8 mouse cellular contexts compared by ENCODE assay signal in genomic region chr7:31126851-31127724, GRCm38 (mm10). TPM values are rescaled to one million over a fixed set of nuclear protein-coding genes. Genes with fewer than 3 reads are reported as not detected.
A peak's percentile ranks its signal among the peaks of the same experiment; 100 is the strongest.
DNase-seq lines count a peak whose midpoint lies in the region; ATAC-seq lines count a peak whose summit lies in the region.

Scn1b (minus strand) TSS chr7:31127003.

- peaks cover 12% of the 10 kb centered on the region for H3K36me3 ChIP-seq in erythroblast, embryonic 14.5 days (ENCODE audit: control insufficient read depth)
- peaks cover 40% of the 10 kb centered on the region for H3K36me3 ChIP-seq in forebrain, embryonic 15.5 days
- H3K36me3 ChIP-seq in splenic B cell, adult 2 months (ENCODE audit: control insufficient read depth, insufficient read depth, low read length, poor library complexity, severe bottlenecking), result peaks cover 2% of the 10 kb centered on the region; the same call in 1 of the 2 replicates

- H3K27ac ChIP-seq in forebrain, embryonic 15.5 days (replicated peaks), result no peak within 1 kb of the TSS

- H3K9me3 ChIP-seq in erythroblast, embryonic 14.5 days (ENCODE audit: control insufficient read depth, low read length), result no peaks in the 10 kb centered on the region
- H3K9me3 ChIP-seq in forebrain, embryonic 15.5 days, result no peaks in the 10 kb centered on the region

- H3K4me2 ChIP-seq in forebrain, embryonic 15.5 days (replicated peaks), result peak within 1 kb of the TSS; percentile 88

- H3K4me1 ChIP-seq in erythroblast, embryonic 14.5 days (ENCODE audit: control insufficient read depth), result no peaks in the 10 kb centered on the region
- peaks cover 16% of the 10 kb centered on the region for H3K4me1 ChIP-seq in forebrain, embryonic 15.5 days

- peak within 1 kb of the TSS; percentile 57 for H3K9ac ChIP-seq in forebrain, embryonic 15.5 days (replicated peaks)

- peak; percentile 90 for DNase-seq in brain, adult 2 months (ENCODE audit: low read depth, low spot score)
- DNase-seq in heart, postnatal 4 days, result peak; percentile 64
- DNase-seq in left cerebral cortex, adult 8-10 months (ENCODE audit: low spot score in 2 of 2), result peak in 1 of 2 experiments; percentile 77
- peak; percentile 20 for DNase-seq in splenic B cell, adult 2 months (ENCODE audit: low read depth, low spot score)

- peak within 1 kb of the TSS; percentile 39 for H3K4me3 ChIP-seq in erythroblast, embryonic 14.5 days (replicated peaks)
- peak within 1 kb of the TSS; percentile 54 for H3K4me3 ChIP-seq in forebrain, embryonic 15.5 days

- no peak for ATAC-seq in erythroblast, adult 5-6 weeks (replicated peaks; ENCODE audit: low FRiP score, poor library complexity, severe bottlenecking)
- peak; percentile 39 for ATAC-seq in forebrain, embryonic 15.5 days (replicated peaks)
- ATAC-seq in megakaryocyte progenitor cell, adult 5-6 weeks (replicated peaks; ENCODE audit: poor library complexity), result 0 out of 2 replicates have a peak, but pooled peaks have one; percentile 16

- H3K27me3 ChIP-seq in erythroblast, embryonic 14.5 days (ENCODE audit: control insufficient read depth), result peaks cover 39% of the 10 kb centered on the region
- H3K27me3 ChIP-seq in forebrain, embryonic 15.5 days, result peaks cover 21% of the 10 kb centered on the region
- peaks cover 2% of the 10 kb centered on the region; the same call in 1 of the 2 replicates for H3K27me3 ChIP-seq in splenic B cell, adult 2 months (ENCODE audit: control insufficient read depth, insufficient read depth, low read length, poor library complexity, severe bottlenecking)

- 4% methylated on average over 25 of the region's 60 CpGs for WGBS in forebrain, embryonic 15.5 days

RNA-seq across cellular contexts. Expression of gene Scn1b, which starts in this region (rescaled TPM):
- 0.07 and 0.08 TPM in 2 replicates for polyA plus RNA-seq in erythroblast, embryonic 14.5 days (2012)
- 1.2 TPM in 1 of 2 replicates, not detected in the other for total RNA-seq in erythroblast, adult 5-6 weeks (2015; ENCODE audit: low replicate concordance)
- 1.2 TPM in 1 of 2 replicates, not detected in the other for total RNA-seq in erythroblast, adult 5-6 weeks (2017; ENCODE audit: low replicate concordance)
- polyA plus RNA-seq in forebrain, embryonic 15.5 days (2015; fragmentation: Nextera tagmentation; extraction: Ambion mirVana), result 4.3 and 4.4 TPM in 2 replicates
- 10 to 100 TPM in 1 of 2 experiments, 1 to 10 TPM in 1; 8.2 to 10.4 TPM for total RNA-seq in heart, postnatal 4 days (2021)
- total RNA-seq in left cerebral cortex, adult 8-10 months (2022), result 100 to 1,000 TPM; 652 to 704 (median 680) TPM
- not detected in 2 replicates for total RNA-seq in megakaryocyte progenitor cell, adult 5-6 weeks (2015)
- total RNA-seq in megakaryocyte progenitor cell, adult 5-6 weeks (2017), result 0.17 and 0.37 TPM in 2 replicates

Comparison
In these comparisons a context has a peak if more than half of its experiments do, and no peak if none do; other contexts are left out.
1. RNA of gene Scn1b (total RNA-seq): 652 to 704 TPM in left cerebral cortex, adult 8-10 months; 8.2 to 10.4 TPM in heart, postnatal 4 days, 1.2 TPM in erythroblast, adult 5-6 weeks and 0.17 to 0.37 TPM in megakaryocyte progenitor cell, adult 5-6 weeks; every median in the first group is over 10 times any median in the second.
2. Peak in ATAC-seq in megakaryocyte progenitor cell, adult 5-6 weeks; RNA of the gene not detected or under 1 TPM.